Mouse (Mus musculus) gastrocnemius, adult 8-10 months (tissue): ENCODE measurements around the gene Ndufs2. TPM values are rescaled to one million over a fixed set of nuclear protein-coding genes. Genes with fewer than 3 reads are reported as not detected.

ENCODE experiments used
- DNase-seq, 2 experiments: peaks; one replicate each; pipeline ENCODE4 v3.0.0; 2022; ENCODE audit warnings: low spot score in 2 of 2
- total RNA-seq, 4 experiments: library from RNA; stranded (reverse); gene quantifications; 2 replicates each; pipeline ENCODE4 v1.2.4; 2022

Gene Ndufs2
- total RNA-seq, 4 experiments from 2014 or later: 830 to 997 (median 868) TPM

DNA sequence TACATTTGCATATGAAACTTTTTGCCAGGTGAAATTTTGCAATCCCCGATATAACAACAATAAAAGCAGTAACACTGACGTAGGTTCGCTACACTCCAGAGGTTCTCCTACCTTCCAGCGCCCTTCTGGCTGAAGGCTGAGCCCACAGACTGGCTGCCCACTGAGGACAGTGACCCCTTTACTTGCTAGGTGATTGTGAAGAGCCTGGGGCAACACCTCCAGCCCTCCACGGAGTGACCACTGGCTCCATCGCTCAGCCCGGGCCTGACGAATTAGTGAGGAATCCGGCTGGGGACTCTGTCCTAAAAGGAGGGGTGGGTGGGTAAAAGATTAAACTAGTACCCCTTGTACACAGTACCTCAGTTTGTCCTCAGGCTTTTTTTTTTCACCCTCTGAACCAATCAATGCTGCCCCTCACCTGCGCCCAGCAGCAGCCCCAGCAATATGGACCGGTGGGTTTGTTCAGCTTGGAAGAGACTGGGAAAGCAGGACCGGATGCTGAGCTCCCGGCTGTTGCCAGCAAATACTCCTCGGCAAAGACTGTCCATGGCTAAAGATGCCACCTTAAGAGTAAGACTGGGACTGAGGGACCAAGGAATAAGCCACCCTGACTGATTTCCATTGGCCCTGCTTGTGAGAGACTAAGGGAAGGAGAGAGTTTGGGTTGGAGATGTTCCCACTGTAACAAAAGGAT lies 28.0 kb upstream of the Ndufs2 start:
- peak in 1 of 2 experiments; percentile 1 for DNase-seq

DNA sequence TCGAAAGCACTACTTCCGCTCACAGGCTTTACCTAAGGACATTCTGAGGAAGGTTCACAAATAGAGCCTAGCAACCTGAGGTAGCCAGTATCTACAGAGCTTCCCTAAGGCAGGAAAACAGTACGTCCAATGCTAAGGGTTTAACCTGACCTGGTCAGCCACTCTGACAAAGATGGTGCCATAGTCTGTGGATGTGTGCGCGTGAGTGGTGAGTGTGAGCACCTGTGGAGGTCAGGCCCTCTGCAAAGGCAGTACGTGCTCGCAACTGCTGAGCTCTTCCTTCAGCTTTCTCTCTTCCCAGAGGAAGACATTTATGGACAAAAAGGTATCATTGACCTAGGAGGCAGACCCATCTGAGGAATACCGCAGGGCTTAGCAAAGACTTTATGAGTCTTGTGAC lies 27.2 kb upstream of the Ndufs2 start:
- no peak for DNase-seq

DNA sequence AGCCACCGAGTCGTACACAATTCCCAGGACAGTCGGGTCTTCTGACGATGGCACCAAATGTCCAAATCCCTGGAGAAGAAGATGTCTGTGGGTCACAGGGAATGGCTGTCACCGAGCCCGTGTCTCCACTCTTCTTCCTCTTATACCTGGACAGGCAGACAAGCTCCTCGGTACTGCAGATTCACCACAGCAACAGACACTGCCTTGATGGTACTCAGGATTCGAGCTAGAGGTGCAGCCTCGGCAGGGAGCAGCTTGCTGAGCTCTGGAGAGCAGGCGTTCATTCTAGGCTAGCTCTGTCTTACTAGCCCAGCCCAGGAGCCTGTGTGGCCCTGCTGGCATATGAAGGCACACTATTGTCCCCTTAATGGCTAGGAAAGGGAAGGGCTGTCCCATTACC lies 26.5 kb upstream of the Ndufs2 start:
- no peak for DNase-seq

DNA sequence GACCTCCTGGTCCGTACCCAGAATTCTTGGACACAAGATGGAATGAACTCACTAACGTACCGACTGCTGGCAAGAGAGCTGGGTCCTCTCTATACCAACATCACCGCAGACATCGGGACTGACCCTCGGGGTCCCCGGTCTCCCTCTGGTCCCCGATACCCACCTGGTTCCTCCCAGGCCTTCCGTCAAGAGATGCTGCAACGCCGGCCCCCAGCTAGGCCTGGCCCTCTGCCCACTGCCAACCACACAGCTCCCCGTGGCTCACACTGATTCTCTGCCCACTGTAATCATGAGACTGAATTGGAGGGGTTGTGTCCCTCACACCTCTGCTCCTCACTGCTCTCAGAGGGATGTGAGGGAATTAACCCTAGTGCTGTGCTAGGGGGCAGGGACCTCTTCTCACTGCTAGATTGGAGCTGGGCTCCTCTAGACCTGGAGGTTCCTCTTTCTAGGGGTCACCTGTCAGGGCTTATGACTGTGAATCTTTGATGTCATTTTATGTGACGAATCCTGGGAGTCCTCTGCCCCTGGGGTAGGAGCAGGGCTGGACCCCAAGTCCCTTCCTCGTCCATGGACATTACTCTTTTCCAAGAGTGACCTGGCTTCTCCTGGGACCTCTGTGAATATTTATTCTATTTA lies 25.0 kb upstream of the Ndufs2 start:
- DNase-seq: no peak

DNA sequence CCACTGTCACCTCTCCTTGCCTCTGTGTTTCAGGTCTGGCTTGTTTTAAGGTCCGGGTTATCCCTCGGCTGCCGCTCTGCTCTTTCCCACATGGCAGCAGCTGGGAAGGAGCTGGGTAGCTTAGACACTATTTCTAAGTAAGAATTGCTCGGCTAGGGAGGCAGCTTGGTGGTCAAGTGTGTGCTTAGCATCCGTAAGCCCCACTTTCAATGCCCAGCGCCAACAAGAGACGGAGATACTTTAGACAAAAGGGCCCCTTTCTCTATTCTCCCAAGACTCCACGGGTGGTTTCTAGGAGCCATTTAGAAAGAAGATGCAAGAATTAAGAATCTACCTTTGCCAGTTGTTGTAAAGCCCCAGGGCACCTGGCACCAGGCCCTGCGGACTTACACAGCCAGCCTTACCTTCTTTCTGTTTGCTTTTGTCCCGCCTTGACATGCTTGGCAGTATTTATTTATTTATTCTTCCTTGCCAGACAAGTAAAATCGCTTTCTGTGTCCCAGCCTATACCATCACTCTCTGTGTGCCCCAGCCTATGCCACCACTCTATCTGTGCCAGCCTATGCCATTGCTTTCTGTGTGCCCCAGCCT lies 24.1 kb upstream of the Ndufs2 start:
- DNase-seq: no peak

DNA sequence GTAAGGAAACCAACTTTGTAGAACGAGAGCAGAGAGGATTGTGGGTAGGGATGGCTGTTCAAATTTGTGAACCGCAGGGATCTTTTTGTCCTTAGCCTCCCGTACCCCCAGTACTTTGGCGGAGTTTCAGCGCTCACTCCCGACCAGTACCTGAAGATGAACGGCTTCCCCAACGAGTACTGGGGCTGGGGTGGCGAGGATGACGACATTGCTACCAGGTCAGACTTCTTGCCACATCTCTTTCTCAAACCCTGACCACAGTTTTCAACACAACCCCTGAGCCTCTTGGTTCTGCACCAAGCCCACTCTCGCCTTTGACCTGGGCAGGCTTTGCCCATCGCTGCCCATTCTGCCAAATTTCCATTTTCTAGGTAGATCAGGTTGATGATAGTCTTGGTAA lies 23.0 kb upstream of the Ndufs2 start:
- DNase-seq: no peak

DNA sequence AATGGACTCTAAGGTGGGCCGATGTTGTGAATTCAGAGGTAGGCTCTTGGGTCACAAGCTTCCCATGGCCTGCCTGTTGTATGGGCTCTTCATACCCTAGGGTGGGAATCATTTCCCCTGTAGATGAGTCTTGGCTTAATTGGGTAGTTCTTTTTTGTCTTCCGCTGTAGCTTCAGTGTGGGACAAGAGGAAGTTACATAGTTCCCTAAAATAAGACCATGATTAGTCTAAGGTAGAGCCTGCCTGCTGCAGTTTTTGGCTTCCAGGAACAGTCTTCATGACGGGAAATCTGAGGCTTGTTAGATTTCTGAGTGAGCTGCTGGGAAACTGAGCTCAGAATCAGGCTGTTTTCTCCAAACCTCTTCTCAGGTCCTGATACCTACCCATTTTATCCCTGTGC lies 20.9 kb upstream of the Ndufs2 start:
- no peak for DNase-seq

DNA sequence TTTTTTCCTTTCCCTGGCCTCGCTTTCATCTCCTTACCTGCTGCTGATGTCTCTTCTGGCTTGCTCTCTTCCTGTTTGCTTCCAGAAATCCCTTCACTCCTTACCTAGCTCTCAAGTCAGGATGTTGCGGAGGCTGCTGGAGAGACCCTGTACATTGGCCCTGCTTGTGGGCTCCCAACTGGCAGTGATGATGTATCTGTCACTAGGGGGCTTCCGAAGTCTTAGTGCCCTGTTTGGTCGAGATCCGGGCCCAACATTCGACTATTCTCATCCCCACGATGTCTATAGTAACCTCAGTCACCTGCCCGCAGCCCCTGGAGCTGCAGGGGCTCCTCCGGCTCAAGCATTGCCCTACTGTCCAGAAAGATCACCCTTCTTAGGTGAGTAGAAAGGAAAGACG lies 20.4 kb upstream of the Ndufs2 start:
- DNase-seq: no peak

DNA sequence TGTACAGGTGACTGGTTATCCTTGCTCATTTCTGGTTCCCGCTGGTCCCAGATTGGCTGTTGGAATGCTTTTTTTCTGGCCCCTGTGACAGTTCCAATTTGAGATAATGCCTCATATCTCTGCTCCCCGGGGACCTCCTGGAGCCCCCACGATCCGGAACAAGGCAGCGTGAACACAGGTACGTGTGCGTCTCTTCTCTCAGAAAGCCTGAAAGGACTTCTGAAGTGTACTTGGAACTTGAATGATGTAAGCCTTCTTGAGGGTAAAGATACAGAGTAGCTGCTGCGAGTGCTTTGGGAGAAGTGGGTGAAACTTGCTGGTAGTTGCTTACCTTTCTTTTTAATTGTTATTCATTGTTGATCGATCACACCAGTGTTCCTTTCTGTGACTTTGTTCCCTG lies 20.0 kb upstream of the Ndufs2 start:
- DNase-seq: no peak

DNA sequence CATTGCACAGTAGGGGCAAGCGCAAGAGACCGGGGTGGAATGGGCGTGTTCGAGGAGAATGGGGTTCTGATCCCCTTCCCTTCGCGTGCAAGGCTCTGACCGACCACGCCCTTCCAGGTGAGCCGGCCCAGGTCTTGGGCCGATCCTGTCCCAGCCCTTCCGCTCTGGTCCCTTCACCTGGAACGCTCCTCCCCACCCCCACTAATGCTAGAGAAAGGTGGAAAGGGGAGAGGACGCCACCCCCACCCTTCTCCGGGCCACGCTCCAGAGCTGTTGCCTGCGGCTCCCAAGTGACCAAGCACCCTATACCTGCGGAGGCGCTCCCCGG lies 19.3 kb upstream of the Ndufs2 start:
- no peak for DNase-seq

DNA sequence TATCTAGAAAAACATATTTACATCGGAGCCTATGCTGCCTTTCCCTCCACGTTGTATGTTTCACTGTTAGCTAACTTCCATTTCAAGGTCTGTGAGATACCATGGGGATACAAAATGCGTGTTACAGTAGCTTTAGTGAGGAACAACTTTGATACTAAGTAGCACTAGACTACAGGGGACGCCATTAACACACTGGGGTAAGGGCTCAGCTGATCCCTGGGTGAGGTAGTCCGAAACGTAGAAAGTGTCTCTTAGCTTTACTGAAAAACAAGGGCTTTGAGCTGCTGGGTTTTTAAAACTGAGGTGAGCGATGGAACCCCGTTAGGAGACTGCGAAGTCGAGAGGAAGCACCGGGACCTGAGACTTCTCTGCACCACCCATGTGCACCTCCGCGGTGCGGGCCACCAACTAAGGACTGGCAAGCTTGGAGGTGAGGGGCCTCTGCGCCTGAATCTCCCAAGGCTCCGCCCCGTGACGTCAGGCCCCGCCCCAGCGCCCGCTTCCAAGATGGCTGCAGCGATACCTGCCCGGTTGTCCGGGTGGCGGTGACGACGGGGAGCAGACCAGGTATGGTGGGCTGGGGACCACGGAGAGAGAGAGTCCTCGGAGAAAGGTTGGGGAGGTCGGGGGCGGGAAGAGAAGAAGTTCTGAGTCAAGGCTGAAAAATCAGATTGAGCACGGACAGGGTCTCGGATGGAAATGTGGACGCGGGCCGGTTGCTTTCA lies 18.8 kb upstream of the Ndufs2 start, which contains the start of gene B4galt3:
Gene B4galt3, plus strand, starts transcription at position 481 of the 725 bp plus-strand sequence.
- DNase-seq: peak; percentile 93

DNA sequence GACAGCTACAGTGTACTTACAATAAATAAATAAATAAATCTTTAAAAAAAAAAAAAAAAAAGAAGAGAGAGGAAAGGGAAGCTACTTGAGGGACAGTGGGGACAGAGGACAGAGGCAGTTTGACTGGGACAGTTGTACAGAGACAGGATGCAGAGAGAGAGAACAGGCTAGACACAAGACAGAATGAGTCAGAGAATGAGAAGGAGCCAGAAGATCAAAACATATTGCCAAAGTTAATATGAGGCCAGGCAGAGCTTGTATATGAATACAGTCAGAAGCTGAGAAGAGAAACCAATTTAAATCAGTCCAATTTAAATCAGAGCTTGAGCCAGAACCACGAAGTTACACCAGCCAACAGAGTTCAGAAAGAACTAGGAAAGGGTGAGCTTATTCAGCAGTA lies 17.2 kb upstream of the Ndufs2 start:
- no peak for DNase-seq

DNA sequence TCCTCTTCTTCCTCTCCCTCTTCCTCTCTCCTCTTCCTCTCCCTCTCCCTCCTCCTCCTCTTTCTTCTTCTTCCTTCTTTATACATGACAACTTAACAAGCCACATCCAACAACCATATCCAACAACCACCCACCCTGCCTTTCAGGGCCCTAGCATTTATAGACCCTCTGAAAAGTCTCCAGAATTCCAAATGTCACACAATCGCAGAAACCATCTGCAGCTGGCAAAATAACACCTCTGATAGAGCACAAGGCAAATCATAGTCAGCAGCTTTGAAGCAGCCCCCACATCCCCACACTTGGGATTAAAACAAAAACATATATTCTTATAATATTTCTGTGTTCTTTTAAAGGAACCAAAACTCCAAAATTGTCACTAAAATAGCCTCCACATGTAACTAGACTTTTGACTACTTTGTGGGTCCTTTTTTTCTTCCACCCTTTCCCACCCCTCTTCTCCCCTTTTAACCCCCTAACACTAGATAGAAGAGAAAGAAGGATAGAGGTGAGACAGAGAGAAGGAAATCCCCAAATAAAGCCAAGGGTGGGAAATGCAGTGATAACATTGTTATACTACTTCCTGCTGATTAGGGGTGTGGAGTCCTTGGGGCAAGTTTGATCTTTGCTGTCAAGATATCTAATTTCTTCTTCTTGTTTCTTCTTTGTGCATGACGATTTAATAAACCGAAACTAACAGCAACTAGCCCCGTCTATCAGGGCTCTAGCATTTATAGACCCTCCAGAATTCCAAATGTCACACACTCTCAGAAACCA lies 15.0 kb upstream of the Ndufs2 start:
- DNase-seq: no peak

DNA sequence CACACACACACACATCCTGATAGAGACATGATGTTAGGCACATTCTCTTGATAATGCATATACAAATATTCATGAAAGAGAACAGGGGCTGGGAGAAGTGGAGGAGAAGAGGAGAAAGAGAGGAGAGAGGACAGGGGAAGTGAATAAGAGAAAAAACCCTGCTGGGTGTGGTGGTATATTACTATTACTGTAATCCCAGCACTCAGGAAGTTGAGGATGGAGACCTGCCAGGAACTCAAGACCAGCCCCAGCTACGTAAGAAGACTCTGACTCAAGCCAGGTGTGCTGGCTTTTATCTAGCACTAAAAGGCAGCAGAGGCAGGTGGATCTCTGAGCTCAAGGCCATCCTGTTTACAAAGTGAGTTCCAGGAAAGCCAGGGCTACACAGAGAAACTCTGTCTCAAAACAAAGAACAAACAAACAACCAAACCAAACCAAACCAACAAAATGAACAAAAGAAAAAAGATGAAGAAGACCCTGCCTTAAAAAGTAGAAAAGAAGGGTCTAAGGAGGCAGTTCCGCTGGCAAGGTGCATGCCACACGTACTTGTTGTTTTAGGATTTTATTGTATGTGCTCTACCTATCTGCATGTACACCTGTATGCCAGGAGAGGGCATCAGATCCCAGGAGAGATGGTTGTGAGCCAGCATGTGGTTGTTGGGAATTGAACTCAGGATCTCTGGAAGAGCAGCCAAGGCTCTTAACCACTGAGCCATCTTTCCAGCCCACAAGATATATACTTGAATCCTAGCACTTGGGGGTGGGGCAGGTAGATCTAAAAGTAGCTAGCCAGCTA lies 12.7 kb upstream of the Ndufs2 start:
- no peak for DNase-seq

DNA sequence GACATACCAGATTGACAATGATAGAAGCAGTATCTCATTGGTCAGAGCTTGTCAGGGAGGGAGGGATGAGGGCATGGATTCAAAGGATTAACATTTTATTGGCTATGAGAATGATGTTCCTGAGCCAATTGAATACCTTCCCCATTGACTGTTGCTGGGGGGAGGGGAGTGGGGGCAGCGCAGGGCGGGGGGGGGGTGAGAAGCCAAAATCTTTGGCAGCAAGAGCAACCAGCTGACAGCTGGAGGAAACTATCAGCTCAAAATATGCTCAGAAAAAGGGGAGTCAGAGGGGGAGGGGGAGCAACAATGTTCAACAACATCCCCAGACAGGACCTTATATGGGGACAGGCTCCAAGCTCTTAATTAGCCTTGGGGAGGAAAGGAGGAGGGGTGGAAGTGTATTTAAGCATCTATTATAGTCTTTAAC lies 12.0 kb upstream of the Ndufs2 start:
- no peak for DNase-seq

DNA sequence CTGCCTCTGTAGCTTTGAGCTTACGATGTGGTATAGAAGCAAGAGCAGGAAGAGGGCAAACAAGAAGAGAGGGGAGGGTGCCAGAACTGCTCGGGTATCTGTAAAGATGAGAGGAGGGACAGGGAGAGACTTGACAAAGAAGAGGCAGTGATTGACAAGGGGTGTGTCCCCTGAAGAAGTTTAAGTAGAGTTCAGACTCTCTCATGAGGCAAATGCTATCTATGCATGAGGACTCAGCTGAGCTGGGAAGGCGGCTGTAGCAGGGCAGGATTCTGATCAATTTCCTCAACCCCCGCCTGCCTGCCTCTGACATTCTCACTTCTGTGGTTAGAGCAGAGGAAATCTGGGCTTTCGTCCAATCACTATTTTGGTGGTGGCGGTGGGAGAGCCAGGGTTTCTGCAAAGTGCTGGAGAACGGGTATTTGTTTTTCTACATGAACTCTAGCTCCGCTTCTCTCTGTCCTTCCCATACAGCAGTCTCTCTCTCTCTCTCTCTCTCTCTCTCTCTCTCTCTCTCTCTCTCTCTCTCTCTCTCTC lies 11.5 kb upstream of the Ndufs2 start:
- peak; percentile 39 to 56 for DNase-seq

DNA sequence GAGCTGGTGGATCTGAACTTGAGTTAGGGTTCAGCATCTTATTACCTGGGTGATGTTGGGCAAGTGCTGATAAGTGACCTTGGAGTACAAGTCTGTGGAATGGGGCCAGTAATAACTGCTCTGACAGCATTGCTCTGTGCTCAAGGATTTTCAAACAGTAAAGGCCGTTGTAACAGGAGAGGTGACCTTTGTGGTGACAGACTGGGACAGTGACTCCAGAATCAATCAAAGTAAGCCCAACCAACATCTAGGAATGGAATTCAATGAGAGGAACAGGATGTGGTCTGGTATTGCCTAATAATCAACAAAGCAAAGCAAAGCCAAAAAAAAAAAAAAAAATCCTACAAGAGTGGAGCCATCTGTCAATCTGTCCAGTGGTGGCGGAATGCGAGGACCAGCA lies 9.1 kb upstream of the Ndufs2 start:
- DNase-seq: no peak

DNA sequence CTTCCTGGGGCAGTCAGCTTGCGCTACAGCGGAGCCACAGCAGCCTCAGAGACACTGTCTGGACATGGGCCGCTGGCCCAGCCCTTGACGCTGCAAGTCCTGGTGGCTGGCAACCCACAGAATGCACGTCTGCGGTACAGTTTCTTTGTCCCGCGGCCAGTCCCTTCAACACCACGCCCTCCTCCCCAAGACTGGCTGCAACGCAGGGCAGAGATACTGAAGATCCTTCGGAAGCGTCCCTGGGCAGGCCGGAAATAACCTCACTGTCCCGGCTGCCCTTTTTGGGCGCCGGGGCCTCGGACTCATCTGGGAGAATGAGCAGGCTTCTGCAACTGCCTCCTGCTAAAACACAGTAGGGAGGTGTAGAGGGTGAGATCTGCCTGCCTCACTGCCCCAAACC lies 7.7 kb upstream of the Ndufs2 start:
- no peak for DNase-seq

DNA sequence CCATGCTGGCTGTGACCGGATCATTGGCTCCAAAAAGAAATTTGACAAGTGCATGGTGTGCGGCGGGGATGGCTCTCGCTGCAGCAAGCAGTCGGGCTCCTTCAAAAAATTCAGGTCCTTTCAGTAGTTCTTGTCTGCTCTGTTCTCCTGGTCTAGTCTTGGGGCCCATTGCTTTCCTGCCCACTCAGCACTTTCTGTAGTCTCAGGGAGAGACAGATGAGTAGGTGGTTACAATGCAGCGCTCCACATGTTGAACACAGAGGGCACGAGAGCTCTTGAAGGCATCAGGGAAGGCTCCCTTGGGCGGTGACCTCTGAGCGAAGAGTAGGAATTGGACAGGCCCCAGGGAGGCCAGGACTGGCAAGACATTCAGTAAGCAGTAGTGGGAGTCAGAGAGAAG lies 6.6 kb upstream of the Ndufs2 start:
- no peak for DNase-seq

DNA sequence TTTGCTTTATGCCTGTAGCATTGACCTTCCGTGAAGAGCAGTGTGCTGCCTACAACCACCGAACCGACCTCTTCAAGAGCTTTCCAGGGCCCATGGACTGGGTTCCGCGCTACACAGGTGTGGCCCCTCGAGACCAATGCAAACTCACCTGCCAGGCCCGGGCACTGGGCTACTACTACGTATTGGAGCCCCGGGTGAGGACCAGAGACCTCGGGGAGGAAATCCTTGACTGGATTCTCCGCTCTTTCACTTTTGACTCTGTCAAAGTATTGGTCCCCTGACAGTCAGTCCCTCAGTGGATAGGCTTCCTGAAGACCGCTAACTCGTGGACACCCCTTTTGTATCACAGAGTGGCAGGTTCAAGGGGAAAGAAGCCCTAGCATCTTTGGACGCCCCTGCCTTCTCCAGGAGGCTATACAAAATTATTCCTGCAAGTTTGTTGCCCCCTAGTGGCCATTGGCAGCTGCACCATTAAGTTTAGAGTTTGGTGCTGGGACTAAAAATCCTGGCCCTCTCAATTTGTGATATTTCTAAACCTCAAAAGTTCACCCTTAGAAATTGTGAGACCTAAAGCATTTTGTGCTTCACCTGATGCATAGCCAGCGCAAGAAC lies 5.9 kb upstream of the Ndufs2 start:
- DNase-seq: peak; percentile 40 to 50
